Mouse (Mus musculus) embryonic fibroblast, embryonic 13.5 days (primary cell): ENCODE measurements around the gene Stx16.

ENCODE experiments used
- CTCF ChIP-seq: IDR thresholded peaks from 2 replicates; pipeline ENCODE4 v1.5.1; 2011; ENCODE audit warnings: mild to moderate bottlenecking, control low read depth, low read length, moderate library complexity, borderline replicate concordance; ENCODE audit not compliant: insufficient read depth
- POLR2A ChIP-seq: IDR thresholded peaks from 2 replicates; pipeline ENCODE4 v1.6.1; 2011; ENCODE audit warnings: low read depth, mild to moderate bottlenecking, control low read depth, low read length, moderate library complexity

- TF ChIP-seq CTCF: no peak
- no peak for TF ChIP-seq POLR2A
These were observed 40.8 kb downstream of the Stx16 start for GRCm38 (mm10) chr2:174116929-174117328.
